Mouse (Mus musculus) kidney, adult 2 months (tissue): ENCODE results near the gene Gh.

ENCODE experiments used
- CTCF ChIP-seq: fragments of 200-500 bp; conservative IDR thresholded peaks from 2 replicates; pipeline ENCODE4 v1.5.1; 2011; ENCODE audit warnings: low read depth, mild to moderate bottlenecking, control low read depth, low read length, moderate library complexity, mixed read lengths; ENCODE audit not compliant: insufficient read depth, insufficient read length
- POLR2A ChIP-seq: fragments of 200-500 bp; IDR thresholded peaks from one replicate; pipeline ENCODE4 v1.6.1; 2011; ENCODE audit warnings: low read depth, low read length, control low read depth

- TF ChIP-seq POLR2A (no peak), CTCF (no peak)
These were observed 14.8 kb upstream of the Gh start for GRCm38 (mm10) chr11:106316416-106316815.
